Comparison of ENCODE assay signal across 8 mouse cellular contexts in genomic region chr3:96180727-96181477, GRCm38 (mm10). TPM values are rescaled to one million over a fixed set of nuclear protein-coding genes. Genes with fewer than 3 reads are reported as not detected.
DNase-seq lines count a peak whose midpoint lies in the region; ATAC-seq and TF ChIP-seq lines count a peak whose summit lies in the region.

Gene Sv2a (plus strand): TSS chr3:96181151.

- H3K27me3 ChIP-seq in heart, adult 2 months (ENCODE audit: control insufficient read depth, insufficient read depth, low read length) = no peaks in the 10 kb centered on the region
- no peaks in the 10 kb centered on the region for H3K27me3 ChIP-seq in forebrain, embryonic 10.5 days (ENCODE audit: poor library complexity, severe bottlenecking)
- H3K27me3 ChIP-seq in hindbrain, embryonic 16.5 days (replicated peaks; ENCODE audit: control insufficient read depth, insufficient read depth, low read length) = no peaks in the 10 kb centered on the region
- no peaks in the 10 kb centered on the region for H3K27me3 ChIP-seq in limb, embryonic 10.5 days (ENCODE audit: low read depth, poor library complexity, severe bottlenecking)
- H3K27me3 ChIP-seq in midbrain, postnatal 0 days (ENCODE audit: insufficient read depth, low read length) = no peaks in the 10 kb centered on the region
- H3K27me3 ChIP-seq in stomach, postnatal 0 days (ENCODE audit: control insufficient read depth, insufficient read depth, low read length) = no peaks in the 10 kb centered on the region

- TF ChIP-seq EP300 in heart, adult 2 months (IDR thresholded peaks at IDR 0.05; ENCODE audit: insufficient read depth, low read depth, low read length) = no peak
- TF ChIP-seq EP300 in stomach, postnatal 0 days (optimal IDR thresholded peaks at IDR 0.05) = no peak

- no peaks in the 10 kb centered on the region for H3K9me3 ChIP-seq in forebrain, embryonic 10.5 days
- no peaks in the 10 kb centered on the region for H3K9me3 ChIP-seq in hindbrain, embryonic 16.5 days (ENCODE audit: control insufficient read depth, low read length)
- H3K9me3 ChIP-seq in limb, embryonic 10.5 days (replicated peaks) = no peaks in the 10 kb centered on the region
- no peaks in the 10 kb centered on the region for H3K9me3 ChIP-seq in midbrain, postnatal 0 days (ENCODE audit: low read length)
- no peaks in the 10 kb centered on the region for H3K9me3 ChIP-seq in stomach, postnatal 0 days (ENCODE audit: control insufficient read depth, low read length)

- no peak for TF ChIP-seq POLR2A in heart, adult 2 months (IDR thresholded peaks at IDR 0.05; ENCODE audit: insufficient read depth, low read depth, low read length)
- TF ChIP-seq POLR2A in bone marrow, adult 2 months (IDR thresholded peaks at IDR 0.05; ENCODE audit: borderline replicate concordance, control insufficient read depth, low read depth, low read length) = no peak

- H3K4me1 ChIP-seq in heart, adult 2 months (ENCODE audit: control insufficient read depth, insufficient read depth, low read length) = peaks cover 2% of the 10 kb centered on the region
- H3K4me1 ChIP-seq in bone marrow, adult 2 months (ENCODE audit: control insufficient read depth, insufficient read depth, low read length) = no peaks in the 10 kb centered on the region
- peaks cover 39% of the 10 kb centered on the region for H3K4me1 ChIP-seq in forebrain, embryonic 10.5 days
- peaks cover 14% of the 10 kb centered on the region for H3K4me1 ChIP-seq in hindbrain, embryonic 16.5 days (ENCODE audit: control insufficient read depth, insufficient read depth, low read depth, low read length)
- H3K4me1 ChIP-seq in limb, embryonic 10.5 days = peaks cover 31% of the 10 kb centered on the region
- peaks cover 8% of the 10 kb centered on the region; the same call in 1 of the 2 replicates for H3K4me1 ChIP-seq in midbrain, postnatal 0 days (ENCODE audit: insufficient read depth, low read length)
- 0 out of 2 replicates have a peak, but pooled peaks cover 5% of the 10 kb centered on the region for H3K4me1 ChIP-seq in stomach, postnatal 0 days (replicated peaks; ENCODE audit: control insufficient read depth, insufficient read depth)

- peak; percentile 72 for ATAC-seq in hindbrain, embryonic 16.5 days
- peak; percentile 84 for ATAC-seq in midbrain, postnatal 0 days (ENCODE audit: low FRiP score)
- peak; percentile 22; the same call in 1 of the 2 replicates for ATAC-seq in stomach, postnatal 0 days (ENCODE audit: low FRiP score, low TSS enrichment)

- DNase-seq in heart, adult 2 months = peak; percentile 50 to 53
- DNase-seq in heart, adult 8-10 months (ENCODE audit: low spot score) = no peak
- no peak for DNase-seq in forebrain, embryonic 10.5 days (ENCODE audit: extremely low spot score, low spot score)
- peak; percentile 62 for DNase-seq in limb, embryonic 10.5 days (ENCODE audit: low spot score)
- DNase-seq in midbrain, postnatal 0 days (ENCODE audit: low spot score) = peak; percentile 72
- peak; percentile 60 for DNase-seq in stomach, postnatal 0 days (ENCODE audit: low spot score)

- peaks cover 3% of the 10 kb centered on the region; the same call in 1 of the 2 replicates for H3K36me3 ChIP-seq in heart, adult 2 months (ENCODE audit: control insufficient read depth, insufficient read depth, low read length)
- peaks cover 34% of the 10 kb centered on the region for H3K36me3 ChIP-seq in forebrain, embryonic 10.5 days (replicated peaks)
- peaks cover 20% of the 10 kb centered on the region for H3K36me3 ChIP-seq in hindbrain, embryonic 16.5 days (ENCODE audit: control insufficient read depth, insufficient read depth, low read length)
- H3K36me3 ChIP-seq in limb, embryonic 10.5 days = peaks cover 38% of the 10 kb centered on the region
- 0 out of 2 replicates have a peak, but pooled peaks cover 11% of the 10 kb centered on the region for H3K36me3 ChIP-seq in midbrain, postnatal 0 days (ENCODE audit: insufficient read depth, low read length)
- no peaks in the 10 kb centered on the region; the same call in 1 of the 2 replicates for H3K36me3 ChIP-seq in stomach, postnatal 0 days (ENCODE audit: control insufficient read depth, insufficient read depth, low read length)

- intact Hi-C loops in heart, adult 2 months (cut with DNase I) = no loop called here

- no peak for TF ChIP-seq CTCF in heart, adult 2 months (IDR thresholded peaks at IDR 0.05)
- no peak for TF ChIP-seq CTCF in bone marrow, adult 2 months (IDR thresholded peaks at IDR 0.05; ENCODE audit: control insufficient read depth, insufficient read depth, low read length)
- no peak for TF ChIP-seq CTCF in midbrain, postnatal 0 days (IDR thresholded peaks at IDR 0.05)
- TF ChIP-seq CTCF in stomach, postnatal 0 days (IDR thresholded peaks at IDR 0.05; ENCODE audit: low read depth) = no peak

- peak within 1 kb of the TSS; percentile 46 for H3K9ac ChIP-seq in heart, adult 2 months (ENCODE audit: low read depth, low read length)
- peak within 1 kb of the TSS; percentile 66 for H3K9ac ChIP-seq in hindbrain, embryonic 16.5 days (ENCODE audit: low read depth, low read length)
- H3K9ac ChIP-seq in midbrain, postnatal 0 days (replicated peaks; ENCODE audit: low read length, poor library complexity, severe bottlenecking) = peak within 1 kb of the TSS; percentile 85
- H3K9ac ChIP-seq in stomach, postnatal 0 days (ENCODE audit: low read length) = peak within 1 kb of the TSS; percentile 55

- peak within 1 kb of the TSS; percentile 58 for H3K4me2 ChIP-seq in hindbrain, embryonic 16.5 days (ENCODE audit: low read length)
- peak within 1 kb of the TSS; percentile 63 for H3K4me2 ChIP-seq in midbrain, postnatal 0 days (ENCODE audit: low read depth, low read length, poor library complexity, severe bottlenecking)
- H3K4me2 ChIP-seq in stomach, postnatal 0 days (replicated peaks; ENCODE audit: low read depth) = peak within 1 kb of the TSS; percentile 67

- peak within 1 kb of the TSS; percentile 40 for H3K4me3 ChIP-seq in heart, adult 2 months
- H3K4me3 ChIP-seq in bone marrow, adult 2 months (replicated peaks; ENCODE audit: control insufficient read depth, low read depth, low read length) = peak within 1 kb of the TSS; percentile 40
- peak within 1 kb of the TSS; percentile 62 for H3K4me3 ChIP-seq in forebrain, embryonic 10.5 days
- peak within 1 kb of the TSS; percentile 49 for H3K4me3 ChIP-seq in hindbrain, embryonic 16.5 days (ENCODE audit: low read length)
- H3K4me3 ChIP-seq in limb, embryonic 10.5 days = peak within 1 kb of the TSS; percentile 62
- peak within 1 kb of the TSS; percentile 62 for H3K4me3 ChIP-seq in midbrain, postnatal 0 days (ENCODE audit: low read depth, low read length)
- peak within 1 kb of the TSS; percentile 46 for H3K4me3 ChIP-seq in stomach, postnatal 0 days (ENCODE audit: low read depth, low read length)

- WGBS in heart, adult 2 months = 2% methylated on average over 12 of the region's 23 CpGs
- 2% methylated on average over 22 of the region's 23 CpGs for WGBS in bone marrow, adult 2 months
- 3% methylated on average over 15 of the region's 23 CpGs for WGBS in forebrain, embryonic 10.5 days
- WGBS in hindbrain, embryonic 16.5 days = 1% methylated on average over 15 of the region's 23 CpGs
- WGBS in limb, embryonic 10.5 days = under 1% methylated on average over 21 of the region's 23 CpGs
- WGBS in midbrain, postnatal 0 days = under 1% methylated on average over 20 of the region's 23 CpGs
- 0% methylated on average over 6 of the region's 23 CpGs for WGBS in stomach, postnatal 0 days

- no peaks in the 10 kb centered on the region for H3K79me2 ChIP-seq in heart, adult 2 months (replicated peaks; ENCODE audit: control insufficient read depth, insufficient read depth, low read length)

- no peak within 1 kb of the TSS; the same call in 1 of the 2 replicates for H3K27ac ChIP-seq in heart, adult 2 months
- H3K27ac ChIP-seq in bone marrow, adult 2 months (ENCODE audit: control insufficient read depth, insufficient read depth, low read depth, low read length, poor library complexity) = no peak within 1 kb of the TSS
- H3K27ac ChIP-seq in forebrain, embryonic 10.5 days = peak within 1 kb of the TSS; percentile 78
- H3K27ac ChIP-seq in hindbrain, embryonic 16.5 days (ENCODE audit: low read depth, low read length) = peak within 1 kb of the TSS; percentile 64
- H3K27ac ChIP-seq in limb, embryonic 10.5 days = peak within 1 kb of the TSS; percentile 77
- peak within 1 kb of the TSS; percentile 90 for H3K27ac ChIP-seq in midbrain, postnatal 0 days (ENCODE audit: low read depth, low read length)
- H3K27ac ChIP-seq in stomach, postnatal 0 days (replicated peaks) = no peak within 1 kb of the TSS

RNA-seq across cellular contexts. Expression of gene Sv2a, which starts in this region (rescaled TPM):
- 1 to 10 TPM; 3.4 to 5.4 TPM for total RNA-seq in heart, adult 2 months (2021)
- polyA plus RNA-seq in heart, adult 2 months (2012; rRNA removed) = 4.5 and 5.7 TPM in 2 replicates
- total RNA-seq in heart, adult 8-10 months (2022) = 1 to 10 TPM; 1.6 to 7.0 (median 4.2) TPM
- polyA plus RNA-seq in bone marrow, adult 2 months (2011; ENCODE audit: insufficient read depth, insufficient read length, low replicate concordance, missing spikeins) = 5.7 and 6.2 TPM in 2 replicates
- polyA plus RNA-seq in forebrain, embryonic 10.5 days (2016; fragmentation: Nextera tagmentation; extraction: Ambion mirVana) = 2.1 and 3.5 TPM in 2 replicates
- polyA plus RNA-seq in hindbrain, embryonic 16.5 days (2015; fragmentation: Nextera tagmentation; extraction: Ambion mirVana) = 135 TPM in 2 replicates
- 3.6 and 3.9 TPM in 2 replicates for polyA plus RNA-seq in limb, embryonic 10.5 days (2016; fragmentation: Nextera tagmentation; extraction: Ambion mirVana)
- 157 and 160 TPM in 2 replicates for total RNA-seq in midbrain, postnatal 0 days (2014; rRNA removed)
- polyA plus RNA-seq in midbrain, postnatal 0 days (2015; fragmentation: Nextera tagmentation; extraction: Ambion mirVana) = 167 and 176 TPM in 2 replicates
- polyA plus RNA-seq in stomach, postnatal 0 days (2015; fragmentation: Nextera tagmentation; extraction: Ambion mirVana) = 2.9 and 4.2 TPM in 2 replicates

Comparison
In these comparisons a context has a peak if more than half of its experiments do, and no peak if none do; other contexts are left out.
1. RNA of gene Sv2a (total RNA-seq): 157 to 160 TPM in midbrain, postnatal 0 days; 3.4 to 5.4 TPM in heart, adult 2 months and 1.6 to 7.0 TPM in heart, adult 8-10 months; every median in the first group is over 10 times any median in the second.
2. RNA of gene Sv2a (polyA plus RNA-seq): 167 to 176 TPM in midbrain, postnatal 0 days and 135 TPM in hindbrain, embryonic 16.5 days; 5.7 to 6.2 TPM in bone marrow, adult 2 months, 4.5 to 5.7 TPM in heart, adult 2 months, 3.6 to 3.9 TPM in limb, embryonic 10.5 days, 2.1 to 3.5 TPM in forebrain, embryonic 10.5 days and 2.9 to 4.2 TPM in stomach, postnatal 0 days; every median in the first group is over 10 times any median in the second.
3. DNase-seq: peak in heart, adult 2 months (2 of 2), limb, embryonic 10.5 days (single experiment), midbrain, postnatal 0 days (single experiment) and stomach, postnatal 0 days (single experiment); none in heart, adult 8-10 months (single experiment) and forebrain, embryonic 10.5 days (single experiment).
4. H3K27ac ChIP-seq: peak in forebrain, embryonic 10.5 days (single experiment), hindbrain, embryonic 16.5 days (single experiment), limb, embryonic 10.5 days (single experiment) and midbrain, postnatal 0 days (single experiment); none in heart, adult 2 months (single experiment), bone marrow, adult 2 months (single experiment) and stomach, postnatal 0 days (single experiment).
5. ATAC-seq: peak in every context shown above with its lines; median percentile 84 in midbrain, postnatal 0 days; 72 in hindbrain, embryonic 16.5 days; 22 in stomach, postnatal 0 days.
6. Peak in every context shown above with its lines, with median percentiles within 50 percentile points of each other: H3K4me3 ChIP-seq, H3K9ac ChIP-seq and H3K4me2 ChIP-seq.